Mouse (Mus musculus): ENCODE measurements around the gene Rpgr.
A peak's percentile ranks its signal among the peaks of the same experiment; 100 is the strongest.

The Rpgr gene

DNA sequence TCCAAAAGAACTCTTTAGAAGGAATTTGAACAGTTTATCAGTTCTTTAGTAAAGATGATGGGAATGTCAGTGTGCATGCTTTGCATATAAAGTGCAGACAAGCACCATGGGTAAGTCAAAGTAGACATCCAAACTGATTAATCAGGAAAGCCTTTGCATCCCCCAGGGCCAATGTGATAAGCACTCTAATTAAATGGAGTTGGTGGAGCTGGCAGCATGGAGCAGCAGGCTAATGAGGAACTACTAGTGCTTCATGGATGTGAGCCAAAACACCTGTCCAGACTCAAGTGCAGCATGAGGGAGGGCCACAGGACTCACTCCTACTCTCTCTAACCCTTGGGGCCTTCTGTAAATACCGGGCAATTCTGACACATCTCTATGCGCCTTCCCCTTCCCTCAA is 145.2 kb downstream of the Rpgr start:
- peak; percentile 21 for DNase-seq

DNA sequence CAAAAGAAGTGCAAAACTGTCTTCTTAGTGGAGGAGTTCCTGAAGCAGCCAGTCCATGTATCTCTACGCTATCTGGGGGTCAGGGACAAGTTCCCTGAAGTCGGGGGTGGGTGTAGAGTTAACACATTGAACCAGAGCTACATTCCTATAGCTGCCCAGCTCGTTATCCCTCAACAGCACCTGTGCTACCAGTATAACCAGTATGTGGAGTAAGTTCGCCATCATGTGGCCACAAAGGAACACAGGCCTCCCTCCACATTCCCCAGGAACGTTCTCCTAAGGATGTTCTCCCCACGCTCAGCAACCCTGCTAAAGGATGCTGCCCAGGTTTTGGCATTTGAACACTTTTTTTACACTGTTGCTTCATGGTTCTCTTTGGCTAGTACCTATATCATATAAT is 146.0 kb downstream of the Rpgr start:
- peak; percentile 22 for DNase-seq

GRCm38 (mm10) chrX:10069405-10069804 is 147.3 kb downstream of the Rpgr start:
- no peak for DNase-seq

DNA sequence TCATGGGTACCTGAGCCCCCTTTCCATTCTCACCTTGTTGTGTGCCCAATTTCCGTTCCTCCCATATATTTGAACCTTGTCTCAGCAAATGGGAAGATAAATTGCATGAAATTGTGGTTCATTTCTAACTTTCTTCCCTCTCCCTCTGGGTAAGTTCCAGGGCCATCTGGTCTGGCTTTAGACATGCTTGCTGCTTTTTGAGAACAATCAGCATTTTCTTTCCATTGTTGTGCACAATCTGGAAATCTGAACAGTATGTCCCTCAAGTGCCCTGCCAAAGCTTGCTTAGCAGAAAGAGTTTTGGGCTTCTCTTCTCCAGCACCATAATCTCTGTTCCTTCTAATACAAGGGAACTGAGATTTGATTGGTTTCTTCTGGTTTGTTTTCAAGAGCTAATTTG is 152.9 kb downstream of the Rpgr start:
- DNase-seq = no peak

- no peak for DNase-seq
Measured at GRCm38 (mm10) chrX:10063361-10063760, 153.4 kb downstream of the Rpgr start.

GRCm38 (mm10) chrX:10062201-10062600 is 154.5 kb downstream of the Rpgr start:
- DNase-seq = no peak

DNA sequence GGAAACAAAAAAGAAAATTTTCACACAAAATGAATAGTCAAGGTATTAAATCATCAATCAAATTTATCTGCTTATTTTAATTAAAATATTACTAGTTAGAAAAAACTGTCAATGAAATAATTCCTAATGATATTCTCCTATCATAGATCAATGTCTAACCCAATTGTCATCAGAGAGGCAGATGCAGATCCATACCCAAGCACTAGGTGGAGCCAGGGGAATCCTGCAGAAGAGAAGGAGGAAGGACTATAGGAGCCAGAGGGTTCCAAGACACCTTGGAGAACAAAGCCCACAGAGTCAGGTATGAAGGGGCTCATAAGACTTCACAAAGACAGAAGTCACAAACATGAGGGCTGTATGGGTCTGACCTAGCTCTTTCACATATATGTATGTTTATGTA is 182.1 kb downstream of the Rpgr start:
- peak; percentile 1 for DNase-seq

Data from retina, postnatal 1 day (tissue).